Mouse (Mus musculus): ENCODE results near the gene Rnf166. TPM values are rescaled to one million over a fixed set of nuclear protein-coding genes. Genes with fewer than 3 reads are reported as not detected.
A peak's percentile ranks its signal among the peaks of the same experiment; 100 is the strongest.

Gene Rnf166
- polyA plus RNA-seq (2012; rRNA removed): 120 and 122 TPM in 2 replicates

GRCm38 (mm10) chr8:122475580-122476320 is at the start of gene Rnf166, which contains the start of gene Ctu2:
TSS of gene Rnf166 (minus strand) at chr8:122476064.
TSS of gene Ctu2 (plus strand) at chr8:122476143.
- Histone ChIP-seq H3K27me3 (ENCODE audit: control insufficient read depth, insufficient read depth, low read length) (no peaks in the 10 kb centered on the region), H3K4me1 (ENCODE audit: control insufficient read depth, insufficient read depth, low read length) (peaks cover 14% of the 10 kb centered on the region), H3K36me3 (ENCODE audit: control insufficient read depth, insufficient read depth, low read length) (peaks cover 3% of the 10 kb centered on the region), H3K4me3 (ENCODE audit: control insufficient read depth, low read depth, low read length) (peak within 1 kb of the TSS; percentile 96), H3K27ac (ENCODE audit: control insufficient read depth, insufficient read depth, low read depth, low read length) (peak within 1 kb of the TSS; percentile 92)
- TF ChIP-seq CTCF (IDR thresholded peaks at IDR 0.05; ENCODE audit: control insufficient read depth, insufficient read depth, insufficient replicate concordance, low read depth, low read length) (no peak), POLR2A (IDR thresholded peaks at IDR 0.05; ENCODE audit: control insufficient read depth, low read depth, low read length) (peak; percentile 83)

- Histone ChIP-seq H3K4me3 (ENCODE audit: control insufficient read depth, low read depth, low read length) (no peak overlapping the region), H3K27me3 (ENCODE audit: control insufficient read depth, insufficient read depth, low read length) (no peaks in the 10 kb centered on the region), H3K36me3 (ENCODE audit: control insufficient read depth, insufficient read depth, low read length) (no peaks in the 10 kb centered on the region), H3K4me1 (ENCODE audit: control insufficient read depth, insufficient read depth, low read length) (no peaks in the 10 kb centered on the region; the same call in 1 of the 2 replicates), H3K27ac (ENCODE audit: control insufficient read depth, insufficient read depth, low read depth, low read length) (no peak overlapping the region)
- TF ChIP-seq POLR2A (IDR thresholded peaks at IDR 0.05; ENCODE audit: control insufficient read depth, low read depth, low read length): no peak
- no peak for TF ChIP-seq CTCF (IDR thresholded peaks at IDR 0.05; ENCODE audit: control insufficient read depth, insufficient read depth, insufficient replicate concordance, low read depth, low read length)
Observed at GRCm38 (mm10) chr8:122525004-122525403, 49.1 kb upstream of the Rnf166 start.

GRCm38 (mm10) chr8:122524506-122524905 is 48.6 kb upstream of the Rnf166 start:
- Histone ChIP-seq H3K27ac (ENCODE audit: control insufficient read depth, insufficient read depth, low read depth, low read length) (no peak overlapping the region), H3K27me3 (ENCODE audit: control insufficient read depth, insufficient read depth, low read length) (no peaks in the 10 kb centered on the region), H3K36me3 (ENCODE audit: control insufficient read depth, insufficient read depth, low read length) (no peaks in the 10 kb centered on the region), H3K4me3 (ENCODE audit: control insufficient read depth, low read depth, low read length) (no peak overlapping the region), H3K4me1 (ENCODE audit: control insufficient read depth, insufficient read depth, low read length) (no peaks in the 10 kb centered on the region; the same call in 1 of the 2 replicates)
- TF ChIP-seq CTCF (IDR thresholded peaks at IDR 0.05; ENCODE audit: control insufficient read depth, insufficient read depth, insufficient replicate concordance, low read depth, low read length): no peak
- no peak for TF ChIP-seq POLR2A (IDR thresholded peaks at IDR 0.05; ENCODE audit: control insufficient read depth, low read depth, low read length)

- Histone ChIP-seq H3K27me3 (ENCODE audit: control insufficient read depth, insufficient read depth, low read length) (no peaks in the 10 kb centered on the region), H3K4me3 (ENCODE audit: control insufficient read depth, low read depth, low read length) (no peak overlapping the region), H3K4me1 (ENCODE audit: control insufficient read depth, insufficient read depth, low read length) (no peaks in the 10 kb centered on the region; the same call in 1 of the 2 replicates), H3K27ac (ENCODE audit: control insufficient read depth, insufficient read depth, low read depth, low read length) (no peak overlapping the region), H3K36me3 (ENCODE audit: control insufficient read depth, insufficient read depth, low read length) (no peaks in the 10 kb centered on the region)
- TF ChIP-seq POLR2A (IDR thresholded peaks at IDR 0.05; ENCODE audit: control insufficient read depth, low read depth, low read length): no peak
- no peak for TF ChIP-seq CTCF (IDR thresholded peaks at IDR 0.05; ENCODE audit: control insufficient read depth, insufficient read depth, insufficient replicate concordance, low read depth, low read length)
Observed at GRCm38 (mm10) chr8:122523652-122524360, 47.9 kb upstream of the Rnf166 start.

GRCm38 (mm10) chr8:122522796-122523651 is 47.2 kb upstream of the Rnf166 start:
- H3K4me1 ChIP-seq (ENCODE audit: control insufficient read depth, insufficient read depth, low read length): no peaks in the 10 kb centered on the region; the same call in 1 of the 2 replicates
- H3K4me3 ChIP-seq (ENCODE audit: control insufficient read depth, low read depth, low read length): no peak overlapping the region

GRCm38 (mm10) chr8:122520611-122521010 is 44.7 kb upstream of the Rnf166 start:
- Histone ChIP-seq H3K27ac (ENCODE audit: control insufficient read depth, insufficient read depth, low read depth, low read length) (no peak overlapping the region), H3K36me3 (ENCODE audit: control insufficient read depth, insufficient read depth, low read length) (no peaks in the 10 kb centered on the region), H3K4me3 (ENCODE audit: control insufficient read depth, low read depth, low read length) (no peak overlapping the region), H3K27me3 (ENCODE audit: control insufficient read depth, insufficient read depth, low read length) (no peaks in the 10 kb centered on the region), H3K4me1 (ENCODE audit: control insufficient read depth, insufficient read depth, low read length) (no peaks in the 10 kb centered on the region)
- TF ChIP-seq CTCF (IDR thresholded peaks at IDR 0.05; ENCODE audit: control insufficient read depth, insufficient read depth, insufficient replicate concordance, low read depth, low read length): no peak
- no peak for TF ChIP-seq POLR2A (IDR thresholded peaks at IDR 0.05; ENCODE audit: control insufficient read depth, low read depth, low read length)

More at GRCm38 (mm10) chr8:122522796-122523651, 47.2 kb upstream of the Rnf166 start:
- TF ChIP-seq CTCF (IDR thresholded peaks at IDR 0.05; ENCODE audit: control insufficient read depth, insufficient read depth, insufficient replicate concordance, low read depth, low read length): no peak
- TF ChIP-seq POLR2A (IDR thresholded peaks at IDR 0.05; ENCODE audit: control insufficient read depth, low read depth, low read length): no peak
- Histone ChIP-seq H3K36me3 (ENCODE audit: control insufficient read depth, insufficient read depth, low read length) (no peaks in the 10 kb centered on the region), H3K27ac (ENCODE audit: control insufficient read depth, insufficient read depth, low read depth, low read length) (no peak overlapping the region), H3K27me3 (ENCODE audit: control insufficient read depth, insufficient read depth, low read length) (no peaks in the 10 kb centered on the region)

Measured in testis, adult 2 months (tissue).